Mouse (Mus musculus) adrenal gland (tissue): ENCODE measurements at regions not wholly inside any gene's neighbourhood (a gene's known extent, or its start where the extent isn't known, plus 50 kb on each side); places are given as distances from the start of the nearest gene placed in this dataset.

Source experiments
- intact Hi-C: fragments of 180-260 bp; cut with DNase I; formaldehyde crosslinking; loops from one replicate; pipeline ENCODE4 v1.15.1; 2025

DNA sequence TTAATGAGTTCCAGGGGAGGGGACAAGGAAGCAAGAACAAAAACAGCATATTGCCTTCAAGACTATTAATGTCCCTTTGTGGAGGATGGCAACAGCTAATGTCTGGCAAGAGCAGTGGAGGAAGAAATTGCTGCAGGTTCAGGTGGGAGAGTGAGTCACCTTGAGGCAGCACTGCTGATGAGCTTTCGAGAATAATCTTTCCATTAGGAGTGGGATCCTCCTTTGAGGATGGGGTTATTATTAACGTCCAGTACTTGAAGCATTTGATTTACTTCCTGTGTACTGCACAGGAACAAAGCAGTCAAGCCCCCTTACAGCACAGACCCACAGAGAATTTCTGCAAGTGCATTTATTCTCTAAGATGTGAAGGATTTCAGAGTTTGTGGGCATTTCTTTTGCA lies 671.2 kb upstream of the Stxbp6 start:
- intact Hi-C loops: no loop called here

DNA sequence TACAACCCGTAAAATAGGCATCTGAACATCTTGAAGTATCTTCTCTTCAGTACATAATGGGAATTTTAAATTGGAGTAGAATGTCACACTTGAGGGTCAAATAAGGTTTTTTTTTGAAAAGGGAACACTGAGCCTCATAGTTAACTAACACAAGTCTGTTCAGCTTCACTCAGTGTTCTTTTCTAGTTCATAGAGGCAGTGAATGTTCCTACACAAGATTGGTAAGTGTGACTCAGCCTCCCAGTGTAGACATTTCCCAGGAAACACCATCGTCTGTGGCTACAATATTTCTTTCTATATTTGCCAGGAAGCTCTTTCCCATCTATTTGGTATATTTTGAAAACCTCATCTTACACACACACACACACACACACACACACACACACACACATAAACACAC lies 670.1 kb upstream of the Stxbp6 start:
- intact Hi-C loops: no loop called here

DNA sequence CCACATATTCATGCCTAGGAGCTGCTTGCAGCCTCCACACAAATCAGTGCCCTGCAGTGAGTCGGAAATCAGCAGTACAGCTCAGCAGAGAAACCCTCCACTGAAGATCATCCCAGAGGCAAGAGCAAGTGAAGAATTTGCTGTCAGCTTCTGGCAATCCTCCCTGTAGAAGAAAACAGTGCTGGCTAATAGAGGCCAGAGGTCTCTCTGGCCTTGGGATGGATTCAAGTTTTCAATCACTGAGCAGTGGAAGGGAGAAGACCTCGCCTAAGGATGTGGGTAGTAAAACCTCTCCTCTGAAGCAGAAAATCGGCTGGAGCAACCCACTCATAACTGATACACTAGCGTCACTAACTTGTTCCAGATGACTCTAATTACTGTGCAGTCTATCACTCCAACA lies 659.2 kb upstream of the Stxbp6 start:
- intact Hi-C loops: no loop called here

DNA sequence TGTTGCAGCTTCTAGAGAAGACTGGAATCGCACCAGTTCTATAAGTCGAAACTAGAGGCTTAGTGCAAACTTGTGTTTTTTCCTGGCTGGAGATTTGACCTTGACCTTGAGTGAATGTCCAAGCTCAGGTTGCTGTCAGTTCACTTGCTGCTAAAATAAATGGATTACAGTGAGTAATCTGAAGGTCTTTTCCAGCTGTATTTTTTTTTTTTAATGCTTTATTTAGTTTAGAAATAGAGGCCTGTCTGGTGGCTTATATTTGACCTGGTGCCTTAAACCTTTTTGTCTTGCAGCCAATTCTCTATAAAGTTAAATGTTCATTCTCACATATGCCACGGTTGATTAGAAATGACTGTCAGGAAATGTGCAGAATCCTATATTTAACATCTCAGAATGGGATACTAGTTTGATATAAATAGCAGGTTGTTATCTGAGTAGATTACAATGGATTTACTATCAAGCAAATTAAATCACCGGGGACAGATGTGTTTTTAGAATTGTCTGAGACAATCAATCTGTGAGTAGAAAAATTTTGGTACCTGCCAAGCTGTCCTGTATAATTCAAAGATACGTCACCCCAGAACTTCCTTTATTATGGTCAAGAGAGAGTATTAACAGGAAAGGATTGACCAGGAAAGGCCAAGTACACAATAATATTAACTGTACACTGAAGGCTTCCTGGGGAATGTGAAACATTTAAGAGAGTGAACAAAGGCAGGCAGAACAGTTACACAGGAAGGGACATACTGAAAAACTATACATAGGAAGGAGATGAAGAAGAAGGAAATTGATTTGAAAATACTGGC lies 650.3 kb upstream of the Stxbp6 start:
- intact Hi-C loops: no loop called here

DNA sequence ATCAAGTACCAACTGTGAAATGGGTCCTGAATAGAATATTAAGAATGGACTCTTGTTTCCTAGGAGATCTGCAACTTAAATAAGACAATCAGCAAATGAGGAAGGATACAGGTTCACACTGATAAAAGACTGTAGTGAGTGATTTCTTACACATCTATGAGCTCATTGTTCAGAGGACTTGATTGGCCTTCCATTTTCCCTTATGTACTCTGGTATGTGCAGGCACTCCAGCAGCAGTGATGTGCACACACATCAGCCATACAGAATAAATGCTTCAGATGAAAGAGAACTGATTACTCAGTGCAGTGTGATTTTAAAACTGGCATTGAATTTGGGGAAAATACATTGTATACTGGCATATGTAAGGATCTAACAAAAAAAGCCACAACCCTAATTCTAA lies 636.8 kb upstream of the Stxbp6 start:
- intact Hi-C loops: no loop called here

DNA sequence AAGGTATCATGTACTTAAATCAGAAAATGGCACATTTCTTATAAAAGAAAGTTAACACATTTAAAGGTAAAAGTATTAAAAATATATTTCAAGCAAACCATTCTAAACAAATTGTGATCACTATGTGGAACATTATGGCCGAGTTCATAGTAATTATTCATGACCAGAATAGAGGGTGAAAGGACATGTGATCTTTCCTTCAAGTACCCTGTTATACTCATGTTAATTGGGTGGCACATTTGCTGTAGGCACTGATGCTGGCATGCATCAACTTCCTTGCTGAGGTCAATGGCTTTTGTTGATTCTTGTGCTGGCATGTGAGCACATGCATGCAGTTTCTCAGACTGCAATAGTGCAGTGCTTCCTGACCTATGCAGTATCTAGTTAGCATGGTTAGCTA lies 636.3 kb upstream of the Stxbp6 start:
- intact Hi-C loops: no loop called here

DNA sequence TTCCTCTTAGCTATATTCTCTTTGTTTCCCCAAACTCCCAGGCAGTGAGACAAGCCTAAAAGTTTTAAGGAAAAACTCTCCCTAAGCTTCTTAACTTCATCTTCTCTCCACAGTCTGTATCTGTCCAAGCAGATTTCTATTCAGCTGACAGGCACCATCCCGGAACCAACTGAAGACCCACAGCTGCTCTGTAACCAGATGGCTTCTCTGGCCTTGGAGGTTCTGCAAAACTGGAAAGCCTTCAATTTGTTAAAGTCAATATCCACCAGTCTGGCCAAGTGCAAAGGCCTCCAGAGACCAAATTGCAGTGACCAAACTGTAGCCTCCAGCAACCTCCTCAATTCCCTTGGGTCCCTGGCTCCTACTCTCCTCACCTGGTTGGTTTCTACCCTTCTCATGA lies 614.8 kb upstream of the Stxbp6 start:
- intact Hi-C loops: no loop called here

DNA sequence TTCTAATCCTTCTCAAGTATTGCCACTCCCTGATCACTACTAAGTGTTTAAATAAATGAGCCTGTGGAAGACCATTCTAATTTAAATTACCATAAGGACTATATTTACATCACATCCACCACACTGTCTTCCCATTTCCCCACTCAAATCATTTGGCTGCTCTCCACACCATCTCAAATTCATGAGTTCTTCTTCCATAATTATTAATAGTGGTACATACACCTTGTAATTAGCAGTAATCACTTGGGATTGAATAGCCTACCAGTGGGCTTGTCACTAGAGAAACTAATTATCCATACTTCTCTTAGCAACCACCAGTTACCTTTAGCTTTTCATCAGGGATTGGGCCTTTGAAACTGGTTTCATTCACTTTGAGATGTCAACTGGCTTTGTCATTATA lies 612.3 kb upstream of the Stxbp6 start:
- intact Hi-C loops: no loop called here

DNA sequence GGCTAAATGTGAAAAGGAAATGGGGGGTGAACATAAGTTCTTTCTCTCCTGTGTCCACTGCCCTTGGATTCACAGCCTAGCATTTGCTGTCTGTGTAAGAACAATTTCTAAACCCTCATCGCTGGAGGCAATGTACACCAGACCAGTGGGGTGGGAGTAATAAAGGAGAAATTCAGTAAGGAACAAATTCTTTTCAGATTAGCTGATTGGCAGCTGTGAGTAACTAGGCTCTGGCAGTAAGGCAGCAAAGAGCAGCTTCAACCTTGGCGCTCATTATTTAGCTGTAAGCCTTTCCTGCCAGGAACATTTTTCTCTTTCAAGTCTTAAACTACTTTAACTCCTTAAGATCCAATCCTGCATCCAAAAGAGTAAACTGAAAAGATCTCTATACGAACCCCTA lies 597.9 kb upstream of the Stxbp6 start:
- intact Hi-C loops: no loop called here

DNA sequence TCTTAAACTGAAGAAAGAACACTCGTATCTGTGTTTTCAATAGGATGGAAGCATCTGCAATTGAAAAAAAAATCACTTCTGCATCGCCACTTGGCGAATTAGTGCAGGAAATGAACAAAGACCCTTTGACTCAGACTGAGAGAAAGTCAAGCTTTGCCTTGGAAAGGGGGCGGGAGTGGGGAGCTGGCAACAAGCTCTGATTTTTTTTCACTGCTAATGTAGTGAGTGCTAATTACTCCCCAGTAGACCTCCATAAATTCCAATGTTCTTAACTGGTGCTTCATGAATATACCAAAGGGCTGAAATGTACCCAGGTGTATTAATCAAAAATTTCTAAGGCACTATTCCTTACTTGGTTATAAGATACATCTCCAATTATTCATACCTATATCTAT lies 597.0 kb upstream of the Stxbp6 start:
- intact Hi-C loops: no loop called here

DNA sequence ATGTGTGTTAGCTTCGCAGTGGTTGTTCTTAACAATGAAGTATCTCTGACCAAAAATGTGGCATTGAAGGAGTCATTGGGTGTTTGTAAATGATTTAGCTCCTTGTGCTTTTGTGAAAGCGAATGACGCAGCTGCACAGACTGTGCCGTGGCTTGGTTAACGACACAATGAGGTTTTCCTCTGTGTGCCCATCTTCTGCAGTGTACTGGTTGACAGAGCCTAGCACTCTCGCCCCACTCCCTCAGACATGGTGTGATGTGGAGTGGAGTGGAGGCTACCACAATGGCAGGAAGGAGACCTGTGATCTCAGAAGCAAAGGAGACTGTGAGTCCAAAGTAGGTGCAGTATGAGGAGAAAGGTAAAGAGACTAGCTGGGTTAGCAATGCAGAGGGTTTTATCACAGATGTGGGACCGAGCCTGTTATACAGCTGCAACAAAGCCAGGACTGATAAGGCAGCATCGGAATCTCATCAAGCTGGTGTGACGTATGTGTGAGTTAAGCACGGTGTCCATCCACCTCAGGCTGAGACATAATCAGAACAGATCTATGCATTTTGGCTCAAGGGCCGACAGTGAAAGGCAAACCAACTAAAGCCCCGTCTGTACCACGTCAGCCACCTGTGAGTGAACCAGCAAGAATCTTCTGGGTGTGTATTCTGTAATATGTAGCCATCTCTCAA lies 596.5 kb upstream of the Stxbp6 start:
- intact Hi-C loops: no loop called here

DNA sequence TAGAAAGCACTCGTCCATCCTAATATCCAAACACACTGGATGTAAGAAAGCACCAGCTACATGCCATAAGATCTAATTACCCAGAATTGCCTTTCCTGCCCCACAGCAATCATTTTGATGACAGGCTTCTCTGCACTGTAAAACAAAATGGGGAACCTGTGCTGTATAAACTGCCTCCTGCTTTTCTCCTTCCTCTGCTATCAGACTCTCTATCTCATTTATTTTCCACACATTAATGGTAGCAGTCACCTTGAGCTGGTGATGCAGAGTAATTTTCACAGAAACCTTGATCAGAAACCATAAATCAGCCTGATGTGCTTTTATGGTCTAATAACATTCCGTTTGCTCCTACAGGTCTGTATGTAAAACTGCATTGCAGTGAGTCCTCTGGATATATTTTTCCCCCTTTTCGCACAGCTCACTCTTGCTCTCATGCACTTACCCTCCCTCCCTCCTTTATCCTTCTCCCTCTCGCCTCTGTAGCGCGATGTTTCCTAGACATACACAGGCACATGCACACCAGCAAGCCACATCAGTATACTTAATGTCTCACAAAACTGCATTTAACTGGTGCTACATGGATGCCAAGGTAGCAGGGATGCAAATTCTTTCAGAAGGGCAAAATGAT lies 595.9 kb upstream of the Stxbp6 start:
- intact Hi-C loops: no loop called here

DNA sequence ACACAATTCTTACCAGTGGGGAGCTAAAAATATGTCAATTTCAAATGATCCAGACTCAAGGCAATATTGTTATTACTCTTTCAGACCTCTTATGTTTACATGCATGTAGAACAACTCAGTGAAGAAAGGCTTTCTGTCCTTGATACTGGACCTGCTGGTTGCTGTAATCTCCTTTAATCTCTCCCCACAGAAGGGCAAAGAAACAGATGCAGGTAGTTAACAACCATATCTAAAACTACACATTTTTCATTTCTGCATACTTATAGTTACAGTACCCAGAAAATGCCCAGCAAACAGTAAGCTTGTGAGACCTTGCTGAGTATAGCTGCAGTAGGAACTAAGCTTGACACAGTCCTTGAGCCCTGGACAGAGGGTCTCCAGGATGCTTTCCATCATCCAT lies 585.1 kb upstream of the Stxbp6 start:
- intact Hi-C loops: no loop called here

DNA sequence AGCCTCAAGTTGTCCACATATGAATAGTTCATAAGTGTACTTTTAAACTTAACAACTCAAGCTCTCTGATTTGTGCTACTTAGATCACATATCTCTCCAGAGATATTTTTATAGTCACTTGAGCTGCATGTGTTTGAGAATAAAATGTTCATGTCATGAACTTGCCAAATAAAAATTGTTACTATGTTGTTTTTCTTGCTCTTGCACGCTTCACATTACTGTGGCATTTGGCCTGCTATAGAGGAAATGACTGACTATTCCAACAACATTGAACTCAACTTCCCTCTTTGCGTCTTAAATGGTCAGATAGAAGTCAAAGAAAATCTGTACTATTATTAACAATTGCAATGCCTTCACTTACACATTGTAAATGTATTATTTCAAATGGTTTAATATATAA lies 582.1 kb upstream of the Stxbp6 start:
- intact Hi-C loops: no loop called here

DNA sequence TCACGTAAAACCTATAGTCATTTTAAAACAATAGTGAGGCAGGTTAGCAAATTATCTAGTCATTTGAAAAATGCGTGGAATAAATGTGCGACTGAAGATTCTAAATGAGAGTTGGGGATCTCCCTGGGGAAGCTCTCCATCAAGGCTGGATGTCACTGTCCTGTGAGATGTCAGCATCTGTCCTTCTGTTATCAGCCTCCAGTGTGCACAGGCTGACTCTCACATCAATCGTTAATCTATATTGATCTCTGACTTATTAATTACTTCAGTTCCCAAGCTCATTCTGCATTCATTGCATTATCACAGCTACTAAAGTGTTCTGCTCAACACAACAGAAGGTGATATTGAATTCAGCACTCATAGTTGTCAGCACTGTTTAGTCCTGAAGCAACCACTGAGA lies 574.1 kb upstream of the Stxbp6 start:
- intact Hi-C loops: no loop called here

DNA sequence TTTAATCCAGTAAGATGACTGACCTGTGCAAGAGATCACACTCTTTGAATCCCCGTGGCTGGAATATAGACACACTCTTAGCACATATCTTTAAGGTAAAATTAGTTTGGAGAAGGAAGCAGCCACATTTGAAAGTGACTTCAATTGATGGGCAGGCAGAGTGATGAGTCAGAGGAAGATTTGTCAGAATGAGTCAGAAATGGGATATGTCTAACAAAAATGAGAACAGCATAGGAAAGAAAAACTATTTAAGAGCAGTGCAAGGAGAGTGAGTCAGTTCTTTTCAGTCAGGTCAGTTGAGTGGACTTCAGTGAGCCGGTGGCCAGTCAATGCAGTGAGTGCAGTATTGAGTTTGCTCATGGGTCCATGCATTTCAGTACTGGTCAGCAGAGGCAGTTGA lies 569.7 kb upstream of the Stxbp6 start:
- intact Hi-C loops: no loop called here

DNA sequence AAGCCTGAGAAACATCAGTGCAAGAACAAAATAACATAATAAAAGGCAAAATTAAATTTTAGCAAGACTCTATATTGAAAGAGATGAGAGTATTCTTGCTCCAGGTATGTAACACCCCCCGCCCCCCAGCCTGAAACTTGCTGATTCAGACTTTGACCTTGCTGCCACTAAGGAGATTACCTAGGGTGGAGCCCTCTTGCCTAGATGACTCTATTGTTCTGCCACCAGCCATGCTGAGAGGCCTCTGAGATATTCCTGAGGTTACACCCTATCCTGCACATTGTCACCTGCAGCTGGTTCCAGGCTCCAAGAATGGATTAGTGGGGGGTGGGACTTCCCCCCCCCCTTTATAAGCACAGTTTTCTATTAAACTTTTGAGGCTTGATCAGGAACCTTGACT lies 548.3 kb upstream of the Stxbp6 start:
- intact Hi-C loops: no loop called here

DNA sequence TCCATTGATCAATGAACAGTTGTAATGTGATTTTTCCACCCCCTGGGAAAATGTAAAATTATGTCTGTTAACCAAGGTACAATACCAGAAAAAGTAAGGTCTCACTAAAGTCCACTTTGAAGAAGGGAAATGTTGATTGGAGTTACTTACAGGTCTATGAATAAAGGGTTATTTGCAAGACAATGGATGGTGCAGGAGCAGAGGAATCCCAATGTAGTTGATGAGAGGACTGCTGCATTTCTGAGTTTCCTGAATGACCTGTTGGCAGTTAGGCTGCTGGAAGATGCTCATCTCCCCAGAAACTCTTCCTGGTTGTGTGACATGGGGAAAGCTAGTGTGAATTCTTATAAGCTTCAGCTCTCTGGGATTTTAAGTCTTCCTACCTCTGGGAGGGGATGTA lies 545.5 kb upstream of the Stxbp6 start:
- intact Hi-C loops: no loop called here

DNA sequence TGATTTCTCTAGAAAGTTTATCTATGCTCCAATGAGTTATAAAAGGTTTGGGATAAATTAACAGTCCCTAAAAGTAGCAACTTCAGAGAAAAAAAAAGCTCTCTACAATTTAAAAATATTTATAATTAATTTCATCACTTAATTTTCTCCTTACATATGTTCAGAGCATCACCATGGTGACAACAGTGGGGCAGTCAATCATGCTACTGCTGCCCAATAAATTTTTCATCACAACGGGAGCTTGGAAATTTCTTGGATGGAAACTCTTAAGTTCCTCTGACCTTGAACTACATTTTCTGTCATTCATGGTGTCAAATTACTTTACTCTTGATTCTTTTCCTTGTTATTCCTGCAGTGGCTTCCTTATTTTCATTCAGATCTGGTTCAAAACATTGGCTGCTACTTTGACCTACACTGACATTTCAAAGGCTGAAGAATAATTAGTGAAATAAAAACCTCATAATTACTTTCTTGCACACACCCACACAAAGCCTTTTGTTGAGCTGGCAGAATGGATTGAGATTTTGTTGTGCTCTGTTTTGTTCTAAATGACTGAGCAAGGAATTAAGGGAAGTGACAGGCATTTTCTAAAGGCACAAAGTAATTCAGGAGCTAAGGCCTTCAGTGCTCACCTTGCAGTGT lies 540.1 kb upstream of the Stxbp6 start:
- intact Hi-C loops: no loop called here

DNA sequence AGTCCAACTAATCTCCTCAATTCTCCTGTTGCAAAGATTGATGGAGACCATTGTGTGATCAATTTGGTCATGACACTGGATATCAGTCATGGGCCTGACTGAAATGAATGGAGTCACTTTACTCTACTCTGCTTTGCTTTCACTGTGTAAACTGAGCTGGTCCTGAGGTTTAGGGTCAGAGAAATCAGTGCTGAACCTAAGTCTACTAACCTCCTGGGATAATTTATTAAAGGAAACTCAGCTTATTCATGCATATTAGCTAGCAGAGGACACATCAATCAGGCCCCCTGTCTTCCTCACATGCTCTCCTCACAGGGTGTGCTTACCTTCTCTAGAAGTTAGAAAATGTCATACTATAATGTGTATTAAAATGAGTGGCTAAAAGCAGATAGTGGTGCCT lies 539.6 kb upstream of the Stxbp6 start:
- intact Hi-C loops: no loop called here

DNA sequence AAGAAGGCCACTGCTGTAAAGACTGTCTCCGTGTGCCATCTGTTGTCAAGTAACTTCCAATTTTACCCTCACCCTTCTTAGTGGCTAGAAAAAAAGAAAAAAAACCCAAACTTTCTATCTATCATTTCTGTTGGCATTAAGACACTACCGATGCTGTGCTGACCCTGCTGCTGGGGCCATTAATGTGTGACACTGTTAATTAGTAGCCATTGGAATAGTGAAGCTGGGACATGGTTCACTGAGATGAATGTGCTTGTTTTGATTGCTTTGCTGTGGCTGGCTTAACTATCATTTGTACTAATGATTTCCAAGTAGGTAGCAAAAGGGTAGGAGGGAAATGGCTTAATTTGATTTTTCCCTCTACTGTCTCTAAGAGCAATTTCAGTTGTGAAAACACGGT lies 524.9 kb upstream of the Stxbp6 start:
- intact Hi-C loops: no loop called here

DNA sequence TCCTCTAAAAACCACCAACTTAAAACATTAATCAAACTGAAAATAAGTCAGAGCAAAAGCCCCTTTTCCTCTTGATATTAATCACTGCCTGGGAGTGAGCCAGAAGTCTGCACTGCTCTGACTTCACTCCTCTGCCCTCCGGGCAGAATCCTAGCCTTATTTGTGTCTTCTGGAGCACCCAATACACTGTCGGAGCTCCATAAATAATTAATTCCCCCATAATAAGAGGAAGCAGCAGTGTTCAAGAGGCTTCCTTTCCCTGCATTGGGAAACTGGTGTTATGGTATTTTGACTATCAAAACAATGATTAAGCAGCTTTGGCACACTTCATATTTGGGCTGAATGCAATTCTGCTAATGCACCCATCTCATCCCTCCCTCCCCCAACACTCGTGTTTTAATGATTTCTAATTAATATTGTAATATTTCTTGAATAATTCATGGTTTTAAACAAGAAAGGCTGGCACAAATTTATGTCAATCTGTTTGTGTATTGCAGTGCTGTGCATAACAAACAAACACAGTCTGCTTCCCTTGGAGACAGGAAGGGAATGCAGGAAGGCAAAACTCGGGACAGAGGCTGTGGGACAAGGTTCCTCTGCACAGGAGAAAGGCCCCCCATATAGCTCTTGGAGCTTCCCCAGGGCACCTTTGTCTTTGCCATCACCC lies 523.5 kb upstream of the Stxbp6 start:
- intact Hi-C loops: no loop called here
